Mouse (Mus musculus): ENCODE measurements around the gene Gcsh. TPM values are rescaled to one million over a fixed set of nuclear protein-coding genes. Genes with fewer than 3 reads are reported as not detected.

Gene Gcsh
- total and polyA plus RNA-seq, 3 experiments, result 31.5 to 91.7 (median 66.4) TPM

DNA sequence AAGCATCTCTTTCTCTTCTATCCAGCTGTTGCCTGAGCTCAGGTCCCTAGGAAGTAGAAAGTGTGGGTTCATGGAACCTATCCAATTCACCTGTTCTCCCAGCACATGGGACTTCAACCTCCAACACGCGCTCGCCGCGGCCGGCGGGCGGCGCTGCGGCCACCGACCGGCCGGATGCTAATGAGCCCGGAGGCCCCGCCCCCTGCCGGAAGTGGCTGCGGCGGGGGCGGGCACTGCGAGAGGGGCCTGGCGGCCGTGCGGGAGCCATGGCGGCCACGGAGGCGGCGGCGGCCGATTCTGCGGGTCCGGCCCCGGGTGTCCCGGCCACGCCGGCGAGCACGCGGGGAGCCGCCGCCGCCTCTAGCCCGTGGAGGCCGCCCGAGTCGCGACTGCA is 50.2 kb downstream of the Gcsh start, which contains the start of gene Atmin (continued):
- TF ChIP-seq JUN (IDR thresholded peaks at IDR 0.05; ENCODE audit: insufficient read depth, low read depth, low read length), result no peak
- TF ChIP-seq NELFE (IDR thresholded peaks at IDR 0.05; ENCODE audit: low read depth, low read length), result no peak
- TF ChIP-seq HCFC1 (IDR thresholded peaks at IDR 0.05; ENCODE audit: low read depth, low read length), result peak; percentile 50
- TF ChIP-seq TBP (conservative IDR thresholded peaks at IDR 0.05; ENCODE audit: low read depth, low read length), result no peak
- no peak for TF ChIP-seq ETS1 (conservative IDR thresholded peaks at IDR 0.05; ENCODE audit: low read depth, low read length)
- no peak for TF ChIP-seq PAX5 (IDR thresholded peaks at IDR 0.05; ENCODE audit: low read length)
- TF ChIP-seq E2F4 (IDR thresholded peaks at IDR 0.05; ENCODE audit: insufficient replicate concordance, low read depth, low read length), result no peak
- no peak for TF ChIP-seq ZNF384 (IDR thresholded peaks at IDR 0.05; ENCODE audit: low read depth, low read length)
- TF ChIP-seq USF2 (conservative IDR thresholded peaks at IDR 0.05; ENCODE audit: low read depth, low read length), result no peak
- TF ChIP-seq EP300 (IDR thresholded peaks at IDR 0.05; ENCODE audit: low read length), result no peak
- TF ChIP-seq NRF1 (IDR thresholded peaks at IDR 0.05; ENCODE audit: low read depth, low read length), result peak; percentile 43; the same call in 1 of the 2 replicates
- peak; percentile 86 for TF ChIP-seq SMC3 (IDR thresholded peaks at IDR 0.05; ENCODE audit: low read depth, low read length)
- no peak for TF ChIP-seq CHD2 (IDR thresholded peaks at IDR 0.05; ENCODE audit: low read length)
- TF ChIP-seq GABPA (IDR thresholded peaks at IDR 0.05; ENCODE audit: insufficient replicate concordance, low read depth, low read length), result no peak

DNA sequence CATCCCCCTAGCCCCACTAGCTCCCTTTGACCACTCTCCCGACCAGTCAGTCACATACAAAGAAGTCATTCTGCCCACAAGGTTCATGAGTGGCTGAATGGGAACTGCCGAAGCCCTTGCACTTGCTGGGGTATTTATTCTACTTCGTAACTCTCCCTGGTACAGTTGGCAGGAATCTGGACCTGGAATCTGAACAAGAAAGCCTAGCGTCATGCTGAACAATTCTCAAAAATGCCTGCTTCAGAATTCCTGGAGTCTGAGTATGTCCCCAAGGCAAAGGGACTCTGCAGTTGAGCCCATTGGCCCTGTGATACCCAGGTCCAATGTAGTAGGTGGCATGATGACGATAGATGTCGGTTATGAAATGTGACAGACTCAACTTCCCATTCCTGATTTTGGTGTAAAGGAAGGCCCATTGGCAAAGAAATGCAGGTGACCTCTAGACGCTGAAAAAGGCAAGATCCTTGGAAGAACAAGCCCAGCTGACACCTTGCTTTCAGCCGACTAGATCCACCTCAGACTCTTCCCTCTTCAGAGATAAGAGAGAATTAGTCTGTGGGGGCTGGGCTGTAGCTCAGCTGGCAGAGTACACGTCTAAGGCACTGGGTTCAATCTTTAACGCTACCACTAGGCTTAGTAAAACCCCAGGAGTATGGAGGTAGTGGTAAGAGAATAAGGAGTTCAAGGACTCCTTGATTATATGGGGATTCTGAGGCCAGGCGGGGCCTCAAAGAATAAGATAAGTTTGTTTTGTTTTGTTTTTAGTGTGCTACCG is 50.9 kb downstream of the Gcsh start:
- TF ChIP-seq GABPA (IDR thresholded peaks at IDR 0.05; ENCODE audit: insufficient replicate concordance, low read depth, low read length), result no peak
- TF ChIP-seq NELFE (IDR thresholded peaks at IDR 0.05; ENCODE audit: low read depth, low read length), result no peak
- TF ChIP-seq ZNF384 (IDR thresholded peaks at IDR 0.05; ENCODE audit: low read depth, low read length), result no peak
- TF ChIP-seq MAFK (IDR thresholded peaks at IDR 0.05; ENCODE audit: insufficient replicate concordance, low read length), result no peak
- TF ChIP-seq JUN (IDR thresholded peaks at IDR 0.05; ENCODE audit: insufficient read depth, low read depth, low read length), result no peak
- no peak for TF ChIP-seq JUND (conservative IDR thresholded peaks at IDR 0.05; ENCODE audit: low read depth, low read length)
- TF ChIP-seq MYC (IDR thresholded peaks at IDR 0.05; ENCODE audit: low read depth, low read length), result no peak
- TF ChIP-seq POLR2A (IDR thresholded peaks at IDR 0.05; ENCODE audit: low read depth, low read length), result no peak
- TF ChIP-seq TBP (conservative IDR thresholded peaks at IDR 0.05; ENCODE audit: low read depth, low read length), result no peak
- no peak for TF ChIP-seq ZMIZ1 (IDR thresholded peaks at IDR 0.05; ENCODE audit: low read depth, low read length)
- no peak for TF ChIP-seq E2F4 (IDR thresholded peaks at IDR 0.05; ENCODE audit: insufficient replicate concordance, low read depth, low read length)

More for the DNA sequence above, 50.9 kb downstream of the Gcsh start:
- in situ Hi-C loops (cut with MboI; ENCODE audit: low pct_ligation_motif_present, low pct_unique_long_range_greater_than_20kb, low sequenced_read_pairs) (no loop called here), dilution Hi-C loops (cut with MboI; ENCODE audit: extremely low pct_ligation_motif_present, extremely low pct_unique_long_range_greater_than_20kb, low sequenced_read_pairs) (no loop called here)
- Histone ChIP-seq H3K4me1 (ENCODE audit: control insufficient read depth in 1 of 2, insufficient read depth in 2 of 2) (peaks cover 8 to 23% of the 10 kb centered on the region in 2 experiments), H3K79me2 (replicated peaks; ENCODE audit: control insufficient read depth, extremely low read depth, insufficient read depth, poor library complexity, severe bottlenecking) (peaks cover 31% of the 10 kb centered on the region), H3K9ac (ENCODE audit: insufficient read depth, low read depth) (no peak overlapping the region), H3K36me3 (replicated peaks in 1 of 2; ENCODE audit: control insufficient read depth in 1 of 2, insufficient read depth in 1 of 2, low read length in 1 of 2) (peaks cover 22 to 49% of the 10 kb centered on the region in 2 experiments), H3K27ac (ENCODE audit: insufficient read depth, low read depth) (no peak overlapping the region), H3K4me3 (replicated peaks in 1 of 3; ENCODE audit: low read depth in 2 of 3, low read length in 2 of 3, poor library complexity in 1 of 3) (no peak overlapping the region), H3K9me3 (replicated peaks; ENCODE audit: low read length) (no peaks in the 10 kb centered on the region), H3K27me3 (replicated peaks) (no peaks in the 10 kb centered on the region), H3K4me2 (ENCODE audit: insufficient read depth, low read depth, poor library complexity, severe bottlenecking) (no peak overlapping the region)
- DNase-seq (ENCODE audit: extremely low read depth), result no peak
